19 mouse cellular contexts compared by ENCODE assay signal in genomic region chr17:86580724-86581123, GRCm38 (mm10).
A peak's percentile ranks its signal among the peaks of the same experiment; 100 is the strongest.
DNase-seq lines count a peak whose midpoint lies in the region; ATAC-seq and TF ChIP-seq lines count a peak whose summit lies in the region.
"Had no signal": no experiment of that assay in that cellular context is flagged by ENCODE, and none has a peak within 500 bp of the region (broad histone marks: within the 10 kb centered on the region; RNA-seq: fewer than 3 reads in every experiment).

No protein-coding gene starts in this region.

- no peak for ATAC-seq in granulocyte monocyte progenitor cell, adult 5-6 weeks (replicated peaks; ENCODE audit: poor library complexity, severe bottlenecking)
- ATAC-seq: forebrain, embryonic 13.5 days; forebrain, postnatal 0 days; hindbrain, postnatal 0 days had no signal

- no peak for TF ChIP-seq CTCF in cerebellum, adult 2 months (IDR thresholded peaks at IDR 0.05; ENCODE audit: borderline replicate concordance, insufficient read depth, low read depth, low read length)

- peak; percentile 37 for DNase-seq in Muller cell, postnatal 12 days (ENCODE audit: inconsistent ontology term)
- peak; percentile 78 for DNase-seq in brain, adult 2 months (ENCODE audit: low read depth, low spot score)
- peak; percentile 41 to 57 for DNase-seq in cerebellum, adult 2 months
- DNase-seq in cerebellum, postnatal 10 days, result peak; percentile 44 to 54
- no peak for DNase-seq in right cerebral cortex, adult 18-20 months
- no peak for DNase-seq in kidney, postnatal 4 days
- DNase-seq in thymus, adult 18-20 months, result no peak
- DNase-seq: adrenal gland, postnatal 14 days; forebrain, postnatal 0 days; gastrocnemius, postnatal 25 days; heart, adult 2 months; heart, postnatal 14 days; kidney, adult 11 months had no signal

- TF ChIP-seq POLR2A in cerebellum, adult 2 months (IDR thresholded peaks at IDR 0.05; ENCODE audit: borderline replicate concordance, insufficient read depth, low read length), result no peak

- no peaks in the 10 kb centered on the region for H3K27me3 ChIP-seq in cerebellum, adult 2 months (ENCODE audit: control insufficient read depth, insufficient read depth, low read length)
- H3K27me3 ChIP-seq: forebrain, embryonic 13.5 days; heart, embryonic 15.5 days; hindbrain, embryonic 13.5 days had no signal

- H3K27ac ChIP-seq in cerebellum, adult 2 months (ENCODE audit: insufficient read depth, low read length), result no peak overlapping the region
- H3K27ac ChIP-seq: embryonic facial prominence, embryonic 10.5 days; forebrain, embryonic 13.5 days; heart, adult 2 months; heart, embryonic 15.5 days; hindbrain, embryonic 13.5 days; hindbrain, postnatal 0 days had no signal

- H3K4me1 ChIP-seq in cerebellum, adult 2 months (ENCODE audit: control insufficient read depth, insufficient read depth, low read length), result peaks cover 6% of the 10 kb centered on the region
- H3K4me1 ChIP-seq: embryonic facial prominence, embryonic 10.5 days; forebrain, embryonic 13.5 days; heart, embryonic 15.5 days; hindbrain, embryonic 13.5 days had no signal

- H3K4me3 ChIP-seq in cerebellum, adult 2 months (replicated peaks; ENCODE audit: insufficient read depth, low read depth, low read length), result no peak overlapping the region
- H3K4me3 ChIP-seq: embryonic facial prominence, embryonic 10.5 days; forebrain, embryonic 13.5 days; heart, adult 2 months; heart, embryonic 15.5 days; hindbrain, embryonic 13.5 days had no signal

- 7% methylated on average over 6 of the region's 6 CpGs for WGBS in cerebellum, adult 2 months

Comparison
In these comparisons a context has a peak if more than half of its experiments do, and no peak if none do; other contexts are left out.
1. DNase-seq: peak in Muller cell, postnatal 12 days (single experiment), brain, adult 2 months (single experiment), cerebellum, adult 2 months (2 of 2) and cerebellum, postnatal 10 days (2 of 2); none in right cerebral cortex, adult 18-20 months (single experiment), kidney, postnatal 4 days (0 of 2) and thymus, adult 18-20 months (0 of 2).